Mouse (Mus musculus) thymus, adult 2 months (tissue): ENCODE data around the gene Lipa.

Source experiments
- CTCF ChIP-seq: fragments of 200-500 bp; IDR thresholded peaks from 2 replicates; pipeline ENCODE4 v1.5.1; 2012; ENCODE audit warnings: mild to moderate bottlenecking, control low read depth, low read length, moderate library complexity, borderline replicate concordance; ENCODE audit not compliant: control insufficient read depth, poor library complexity, insufficient read depth; ENCODE audit errors: extremely low read depth
- POLR2A ChIP-seq: fragments of 200-500 bp; IDR thresholded peaks from 2 replicates; pipeline ENCODE4 v1.6.1; 2012; ENCODE audit warnings: mild to moderate bottlenecking, low read length, control low read depth, moderate library complexity; ENCODE audit not compliant: control insufficient read depth, poor library complexity, insufficient read depth; ENCODE audit errors: extremely low read depth

- no peak for TF ChIP-seq CTCF
- no peak for TF ChIP-seq POLR2A
These were observed 42.7 kb upstream of the Lipa start for GRCm38 (mm10) chr19:34569896-34570476.
